Mouse (Mus musculus) lung, adult 18-20 months (tissue): ENCODE measurements around the gene Lrig3.
A peak's percentile ranks its signal among the peaks of the same experiment; 100 is the strongest.

Source experiments
- DNase-seq, 2 experiments: peaks; one replicate each; pipeline ENCODE4 v3.0.0; 2022; ENCODE audit warnings: mixed read lengths in 2 of 2

Gene Lrig3

GRCm38 (mm10) chr10:125965968-125966480, at the start of gene Lrig3:
Lrig3 (plus strand) TSS chr10:125966168.
- peak; percentile 84 to 85 for DNase-seq

GRCm38 (mm10) chr10:125916781-125917180, 49.2 kb upstream of the Lrig3 start:
- no peak for DNase-seq

- no peak for DNase-seq
Observed at GRCm38 (mm10) chr10:125917436-125917871, 48.5 kb upstream of the Lrig3 start.

- DNase-seq, result no peak
Observed at GRCm38 (mm10) chr10:125918994-125919393, 47.0 kb upstream of the Lrig3 start.

- DNase-seq, result no peak
Observed at GRCm38 (mm10) chr10:125921654-125922446, 44.1 kb upstream of the Lrig3 start.

GRCm38 (mm10) chr10:125929961-125930360, 36.0 kb upstream of the Lrig3 start:
- no peak for DNase-seq

GRCm38 (mm10) chr10:125933388-125933787, 32.6 kb upstream of the Lrig3 start:
- DNase-seq, result no peak

GRCm38 (mm10) chr10:125934095-125934494, 31.9 kb upstream of the Lrig3 start:
- DNase-seq, result no peak

- DNase-seq, result no peak
Observed at GRCm38 (mm10) chr10:125937517-125938497, 28.2 kb upstream of the Lrig3 start.

- DNase-seq, result no peak
Observed at GRCm38 (mm10) chr10:125938528-125939402, 27.2 kb upstream of the Lrig3 start.

- peak in 1 of 2 experiments; percentile 12 for DNase-seq
Observed at GRCm38 (mm10) chr10:125940316-125941059, 25.5 kb upstream of the Lrig3 start.

- DNase-seq, result no peak
Observed at GRCm38 (mm10) chr10:125943098-125943497, 22.9 kb upstream of the Lrig3 start.

GRCm38 (mm10) chr10:125944762-125945504, 21.0 kb upstream of the Lrig3 start:
- no peak for DNase-seq

GRCm38 (mm10) chr10:125948842-125949474, 17.0 kb upstream of the Lrig3 start:
- DNase-seq, result peak in 1 of 2 experiments; percentile 17

- no peak for DNase-seq
Observed at GRCm38 (mm10) chr10:125951633-125952032, 14.3 kb upstream of the Lrig3 start.

- DNase-seq, result no peak
Observed at GRCm38 (mm10) chr10:125954343-125954742, 11.6 kb upstream of the Lrig3 start.

- DNase-seq, result no peak
Observed at GRCm38 (mm10) chr10:125954747-125955530, 11.0 kb upstream of the Lrig3 start.

- DNase-seq, result peak in 1 of 2 experiments; percentile 43
Observed at GRCm38 (mm10) chr10:125961411-125962107, 4.4 kb upstream of the Lrig3 start.

GRCm38 (mm10) chr10:125964709-125965108, 1.3 kb upstream of the Lrig3 start:
- no peak for DNase-seq
